Mouse (Mus musculus): ENCODE results near the gene Ccdc150. TPM values are rescaled to one million over a fixed set of nuclear protein-coding genes. Genes with fewer than 3 reads are reported as not detected.
A peak's percentile ranks its signal among the peaks of the same experiment; 100 is the strongest.

Ccdc150 gene
- under 1 TPM in 1 of 2 experiments, not detected in 1; 0.50 TPM for total RNA-seq (2021)

DNA sequence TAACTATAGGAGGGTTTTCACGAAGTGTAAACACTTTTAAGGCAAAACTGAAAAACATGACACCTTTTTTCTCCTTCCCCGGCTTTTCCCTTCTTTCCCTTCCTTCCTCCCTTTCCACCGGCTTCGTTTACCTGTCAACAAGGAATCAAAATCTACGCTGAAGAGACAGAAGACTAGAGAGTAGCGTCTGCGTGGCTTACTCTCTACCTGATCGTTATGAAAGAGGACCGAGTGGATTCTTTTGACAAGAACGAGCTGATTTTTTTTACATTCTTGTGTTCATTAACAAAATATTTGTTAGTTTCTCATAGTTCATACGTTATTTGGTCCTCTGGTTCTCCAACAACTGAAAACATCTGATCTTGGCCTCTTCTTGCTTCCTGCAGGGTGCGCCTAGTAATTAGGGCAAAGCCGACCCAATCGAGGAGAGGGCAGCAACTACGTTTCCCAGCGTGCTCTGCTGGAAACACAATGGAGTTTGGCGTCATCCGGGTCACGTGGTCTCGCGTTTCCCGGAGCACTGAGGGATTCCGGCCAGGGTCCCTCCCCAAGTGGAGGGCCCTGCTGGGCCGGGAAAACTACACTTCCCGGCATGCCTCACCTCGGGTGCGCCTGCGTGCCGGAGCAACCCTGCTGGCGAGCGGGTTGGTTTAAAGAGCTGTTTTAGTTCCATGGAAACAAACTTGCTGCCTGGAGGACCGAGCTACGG, at the start of gene Ccdc150:
Ccdc150 (plus strand) TSS at position 526 of the 709 bp plus-strand sequence.
- intact Hi-C loops (cut with DNase I) = no loop called here
- peak; percentile 99 for DNase-seq (ENCODE audit: low spot score in 2 of 2)

DNA sequence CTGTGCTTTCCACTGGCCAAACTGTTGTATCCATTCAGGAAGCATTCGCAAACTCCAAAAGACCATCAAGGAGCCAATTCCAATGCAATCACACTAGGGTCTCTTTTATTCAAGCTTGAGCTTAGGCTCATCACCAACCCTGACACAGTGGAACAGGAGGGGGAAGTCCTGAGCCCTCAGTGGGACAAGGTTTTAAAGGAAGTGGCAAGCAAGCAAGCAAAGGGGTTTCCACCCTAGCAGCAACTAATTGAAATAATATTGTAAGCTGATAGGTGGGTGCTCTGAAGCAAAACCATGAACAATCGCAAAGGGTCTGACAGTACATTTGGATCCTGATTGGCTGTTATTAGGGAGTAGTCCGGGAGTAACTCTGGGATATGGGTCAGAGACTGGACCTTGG, 30.2 kb upstream of the Ccdc150 start:
- no peak for DNase-seq (ENCODE audit: low spot score in 2 of 2)
- intact Hi-C loops (cut with DNase I) = no loop called here

- DNase-seq (ENCODE audit: low spot score in 2 of 2) = no peak
- intact Hi-C loops (cut with DNase I) = no loop called here
Observed at GRCm38 (mm10) chr1:54242722-54243121, 7.8 kb upstream of the Ccdc150 start.

DNA sequence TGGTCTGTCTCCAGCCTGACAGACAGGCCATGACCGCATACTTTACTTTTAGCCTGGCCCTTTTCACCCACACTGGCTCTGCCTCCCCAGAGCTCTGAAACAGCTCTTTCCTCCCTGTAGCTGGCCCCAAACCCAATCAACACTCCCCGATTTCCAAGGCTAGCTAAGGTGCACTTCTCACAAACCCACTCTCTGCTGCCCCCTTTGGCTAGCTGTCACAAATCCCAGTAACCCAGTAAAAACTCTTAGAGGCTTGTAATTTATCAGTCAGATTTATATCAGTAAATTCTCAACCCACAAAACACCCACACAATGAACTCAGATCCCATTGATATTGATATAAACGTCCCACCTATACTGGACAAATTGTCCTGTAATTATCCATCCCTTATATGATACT, 25.1 kb downstream of the Ccdc150 start:
- no peak for DNase-seq (ENCODE audit: low spot score in 2 of 2)
- intact Hi-C loops (cut with DNase I) = no loop called here

DNA sequence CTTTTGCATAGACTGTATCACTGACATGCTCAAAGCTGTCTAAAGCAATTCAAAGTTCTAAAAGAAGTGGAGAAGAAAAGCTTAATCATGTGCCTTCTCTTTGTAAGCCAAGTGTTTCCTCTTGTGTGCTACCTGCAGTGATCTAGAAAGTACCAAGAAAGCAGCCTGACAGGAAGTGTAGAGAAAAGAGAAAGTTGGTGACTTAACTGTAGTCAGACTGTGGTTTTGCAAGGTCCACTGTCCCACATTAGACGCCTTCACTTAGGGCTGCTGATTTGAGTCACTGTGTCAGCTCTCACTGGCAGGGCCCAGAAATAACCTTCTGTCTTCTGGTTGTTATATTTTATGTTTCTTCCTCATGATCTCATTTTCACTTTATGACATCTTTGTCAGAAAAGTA, 29.1 kb downstream of the Ccdc150 start:
- intact Hi-C loops (cut with DNase I) = no loop called here
- DNase-seq (ENCODE audit: low spot score in 2 of 2) = no peak

DNA sequence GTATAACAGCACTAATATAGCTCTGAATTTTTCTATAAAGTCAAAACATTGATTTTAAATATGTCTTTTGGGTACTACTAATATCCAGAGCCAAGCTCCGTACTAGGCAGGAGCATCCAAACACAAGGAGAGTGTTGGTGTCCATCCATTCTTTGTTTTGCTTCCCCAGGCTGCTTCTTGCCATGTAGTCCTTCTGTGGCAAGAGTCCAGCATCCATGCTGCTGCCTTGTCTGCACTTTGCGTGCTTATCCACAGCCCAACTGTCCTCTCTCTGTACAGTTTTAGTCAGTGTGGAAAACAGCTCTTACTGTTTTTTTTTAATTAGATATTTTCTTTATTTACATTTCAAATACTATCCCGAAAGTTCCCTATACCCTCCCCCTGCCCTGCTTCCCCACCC, 30.2 kb downstream of the Ccdc150 start:
- no peak for DNase-seq (ENCODE audit: low spot score in 2 of 2)
- intact Hi-C loops (cut with DNase I) = no loop called here

- intact Hi-C loops (cut with DNase I) = no loop called here
- DNase-seq (ENCODE audit: low spot score in 2 of 2) = no peak
Observed at GRCm38 (mm10) chr1:54306404-54306803, 55.9 kb downstream of the Ccdc150 start.

DNA sequence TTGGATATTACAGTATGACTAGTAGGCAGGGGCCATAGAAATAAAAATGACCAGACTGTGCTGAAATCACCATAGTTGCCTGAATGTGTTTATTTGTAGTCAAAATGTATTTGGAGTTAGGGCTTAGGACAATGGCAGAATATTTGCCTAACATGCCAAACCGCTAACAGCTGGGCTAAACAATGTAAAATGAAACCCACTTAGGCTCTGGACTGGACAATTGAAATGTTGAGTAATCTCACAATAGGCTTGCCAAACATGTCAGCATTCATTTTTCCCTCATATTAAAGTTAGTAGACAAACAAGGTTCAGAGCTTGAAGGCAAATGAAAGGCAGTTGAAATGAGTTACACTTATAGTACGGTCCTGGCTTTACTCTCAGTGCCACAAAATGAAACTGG, 76.2 kb downstream of the Ccdc150 start:
- DNase-seq (ENCODE audit: low spot score in 2 of 2) = no peak
- intact Hi-C loops (cut with DNase I) = loop anchor here (10.0 kb wide), 1 partner anchor 122 kb away; no protein-coding TSS in a partner anchor

DNA sequence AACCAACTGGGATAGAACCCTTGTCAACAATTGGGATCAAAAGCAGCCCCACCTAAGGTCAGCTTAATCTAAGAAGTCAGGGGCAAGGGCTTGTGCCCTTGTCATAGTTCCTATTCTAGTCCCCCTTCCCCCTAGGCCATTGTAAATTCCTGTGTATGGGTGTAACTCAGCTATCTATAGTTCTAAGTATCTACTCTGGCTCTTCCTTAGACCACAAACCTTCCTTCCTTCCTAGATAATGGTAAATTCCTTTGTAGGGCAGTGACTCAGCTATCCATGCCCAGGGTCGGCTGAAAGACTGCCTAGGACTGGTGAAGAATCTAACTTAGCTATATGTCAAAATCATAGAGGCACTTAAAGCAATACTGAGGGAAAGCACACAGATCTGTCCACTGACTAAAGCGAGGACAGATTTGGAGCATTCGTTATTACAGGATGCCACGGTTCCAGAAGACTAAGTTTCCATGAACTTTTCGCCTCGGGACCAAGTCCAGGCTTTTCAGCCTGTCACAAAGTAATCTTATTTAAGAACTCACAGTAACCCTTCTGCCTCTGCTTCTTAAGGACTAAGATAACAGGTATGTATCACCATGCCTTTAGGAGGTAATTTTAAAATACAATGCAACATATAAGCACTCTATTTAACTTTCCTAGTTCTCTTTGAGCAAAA, 77.5 kb downstream of the Ccdc150 start:
- intact Hi-C loops (cut with DNase I) = loop anchor here (10.0 kb wide), 1 partner anchor 123 kb away; no protein-coding TSS in a partner anchor
- no peak for DNase-seq (ENCODE audit: low spot score in 2 of 2)

- intact Hi-C loops (cut with DNase I) = loop anchor here (1.0 to 10.0 kb wide), 2 partner anchors 425 to 618 kb away; no protein-coding TSS in a partner anchor
- DNase-seq (ENCODE audit: low spot score in 2 of 2) = peak; percentile 40 to 59
Observed at GRCm38 (mm10) chr1:54332988-54333387, 82.5 kb downstream of the Ccdc150 start.

GRCm38 (mm10) chr1:54354786-54355185, 104.3 kb downstream of the Ccdc150 start:
- intact Hi-C loops (cut with DNase I) = no loop called here

DNA sequence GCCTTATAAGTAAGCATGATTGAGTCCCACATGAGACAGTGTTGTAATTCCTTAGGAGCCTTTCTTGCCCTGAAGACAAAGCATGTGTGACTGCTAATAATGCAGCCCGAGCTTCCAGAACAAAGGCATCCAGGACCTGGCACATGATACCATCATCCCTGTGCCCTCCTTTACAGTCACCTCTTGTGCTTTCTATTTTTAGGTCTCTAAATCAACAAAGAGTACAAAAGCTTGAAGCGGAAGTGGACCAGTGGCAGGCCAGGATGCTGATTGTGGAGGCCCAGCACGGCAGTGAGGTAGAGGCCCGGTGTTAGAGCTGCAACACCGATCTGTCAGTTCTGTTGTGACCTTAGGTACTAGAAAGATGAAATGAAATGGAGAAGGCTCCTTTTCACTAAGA, 105.0 kb downstream of the Ccdc150 start:
- intact Hi-C loops (cut with DNase I) = no loop called here
- DNase-seq (ENCODE audit: low spot score in 2 of 2) = no peak

More at GRCm38 (mm10) chr1:54354786-54355185, 104.3 kb downstream of the Ccdc150 start:
- no peak for DNase-seq (ENCODE audit: low spot score in 2 of 2)

- DNase-seq (ENCODE audit: low spot score in 2 of 2) = no peak
Observed at GRCm38 (mm10) chr1:54356566-54356965, 106.1 kb downstream of the Ccdc150 start.

DNA sequence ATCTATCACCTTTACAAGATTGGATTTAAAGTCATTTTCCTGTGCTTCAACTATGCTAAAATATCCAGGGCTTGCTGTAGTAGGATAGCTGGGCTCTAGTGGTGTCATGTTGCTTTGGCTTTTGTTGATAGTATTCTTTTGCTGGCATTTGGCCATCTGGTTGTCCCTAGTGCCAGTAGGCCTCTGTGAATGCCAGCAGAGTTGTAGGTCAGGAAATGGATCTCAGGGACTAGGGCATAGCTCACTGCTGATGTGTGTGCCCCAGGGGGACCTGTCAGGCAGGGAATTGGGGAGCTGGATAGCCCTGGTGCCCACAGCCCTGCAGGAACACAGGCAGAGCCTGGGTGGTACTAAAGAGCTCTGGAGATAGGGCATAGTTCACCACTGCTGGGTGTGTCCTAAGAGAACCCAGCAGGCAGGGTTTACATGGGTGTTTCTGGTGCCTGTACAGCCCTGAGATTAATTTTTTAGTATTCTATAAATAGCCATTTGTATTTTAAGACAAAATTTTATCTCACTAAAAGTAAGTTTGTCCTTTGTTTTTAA, 127.1 kb downstream of the Ccdc150 start:
- intact Hi-C loops (cut with DNase I) = no loop called here
- DNase-seq (ENCODE audit: low spot score in 2 of 2) = no peak

More at GRCm38 (mm10) chr1:54356566-54356965, 106.1 kb downstream of the Ccdc150 start:
- intact Hi-C loops (cut with DNase I) = no loop called here

DNA sequence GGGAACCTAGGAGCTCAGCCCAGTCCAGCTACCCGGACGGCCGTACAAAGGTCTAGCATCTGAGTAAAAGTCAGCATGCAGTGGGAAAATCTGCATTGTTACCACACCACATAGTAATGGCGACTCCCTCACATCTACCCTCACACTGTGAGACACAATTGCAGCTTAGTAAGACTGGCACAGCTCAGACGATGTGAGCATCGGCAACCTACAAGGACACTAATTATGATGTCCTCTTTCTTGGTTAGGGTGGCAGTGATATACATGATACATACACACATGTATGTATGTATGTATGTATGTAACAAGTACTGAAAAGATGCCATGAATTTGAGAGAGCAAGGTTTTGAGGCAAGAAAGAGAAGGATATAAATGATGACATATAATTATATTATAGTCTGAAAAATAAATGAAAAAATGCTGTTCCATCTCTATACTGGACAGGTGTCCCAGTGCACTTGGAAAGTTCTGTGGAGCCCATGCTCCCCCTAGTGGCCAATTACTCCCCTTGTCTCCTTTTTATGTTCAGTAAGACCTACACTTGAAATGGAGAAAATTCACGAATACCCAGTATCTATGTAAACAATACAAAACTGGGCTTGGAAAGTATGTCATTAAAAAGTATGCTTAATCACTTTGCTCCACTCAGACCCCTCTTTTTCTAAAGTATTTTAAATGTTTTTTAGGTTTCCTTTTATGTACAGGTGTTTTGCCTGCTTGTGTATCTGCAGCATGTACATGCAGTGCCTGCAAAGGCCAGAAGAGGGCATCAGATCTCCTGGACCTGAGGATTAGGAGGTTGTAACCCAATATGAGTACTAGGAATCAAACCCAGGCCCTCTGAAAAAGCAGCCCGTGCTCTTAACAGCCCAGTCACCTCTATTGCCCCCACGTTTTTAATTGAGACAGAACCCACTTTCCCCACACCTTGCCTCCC, 130.8 kb downstream of the Ccdc150 start:
- peak; percentile 31 to 58 for DNase-seq (ENCODE audit: low spot score in 2 of 2)
- intact Hi-C loops (cut with DNase I) = loop anchor here (5.0 kb wide), 1 partner anchor 474 kb away; no protein-coding TSS in a partner anchor

DNA sequence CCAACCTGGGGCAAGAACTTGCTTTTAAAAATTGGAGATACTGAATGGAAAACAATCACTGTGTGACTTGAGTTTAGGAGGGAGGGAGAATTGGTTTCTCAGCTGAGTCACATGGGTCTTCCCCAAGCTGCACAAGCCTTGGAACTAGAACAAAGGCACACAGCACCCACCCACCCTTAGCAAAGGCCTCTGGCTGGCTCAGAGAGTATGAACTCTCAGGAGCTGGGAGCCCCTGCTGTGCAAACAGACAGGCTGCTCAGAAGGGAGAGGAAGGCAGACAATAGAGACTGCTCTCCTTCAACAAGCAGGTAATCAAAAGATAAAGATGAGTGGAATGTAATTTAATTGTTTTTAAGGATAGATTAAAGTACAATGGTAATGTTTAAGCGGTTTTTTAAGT, 133.7 kb downstream of the Ccdc150 start:
- intact Hi-C loops (cut with DNase I) = loop anchor here (5.0 kb wide), 1 partner anchor 477 kb away; no protein-coding TSS in a partner anchor
- DNase-seq (ENCODE audit: low spot score in 2 of 2) = no peak

GRCm38 (mm10) chr1:54402736-54403135, 152.3 kb downstream of the Ccdc150 start:
- no peak for DNase-seq (ENCODE audit: low spot score in 2 of 2)
- intact Hi-C loops (cut with DNase I) = no loop called here
